Mouse (Mus musculus) G1E (cell line): Measurements from ENCODE around the gene Pbrm1. TPM values are rescaled to one million over a fixed set of nuclear protein-coding genes. Genes with fewer than 3 reads are reported as not detected.

Experiments
- ATAC-seq: 2 replicates; pipeline ENCODE4 v1.8.0; 2016; ENCODE audit warnings: mild to moderate bottlenecking; ENCODE audit not compliant: insufficient number of reproducible peaks, poor library complexity, low FRiP score, severe bottlenecking; ENCODE audit errors: extremely low read depth
- DNase-seq: peaks from one replicate; pipeline ENCODE4 v3.0.0; 2012; ENCODE audit warnings: low spot score
- H3K27me3 ChIP-seq: 2 replicates; pipeline ENCODE4 v1.6.1; 2012; ENCODE audit warnings: mild to moderate bottlenecking, low read length, inconsistent platforms; ENCODE audit not compliant: insufficient read depth
- H3K36me3 ChIP-seq: replicated peaks from 2 replicates; pipeline ENCODE3; 2012; ENCODE audit warnings: mild to moderate bottlenecking, inconsistent platforms
- H3K4me1 ChIP-seq: 2 replicates; pipeline ENCODE4 v1.6.1; 2012; ENCODE audit warnings: low read depth, low read length, inconsistent platforms, mixed read lengths; ENCODE audit not compliant: insufficient read depth
- H3K4me3 ChIP-seq: 2 replicates; pipeline ENCODE4 v1.5.1; 2012; ENCODE audit warnings: low read depth, mild to moderate bottlenecking, inconsistent platforms, low read length, moderate library complexity, mixed read lengths
- H3K9me3 ChIP-seq: replicated peaks from 2 replicates; pipeline ENCODE4 v1.6.1; 2012; ENCODE audit warnings: inconsistent platforms
- CTCF ChIP-seq: IDR thresholded peaks from 2 replicates; pipeline ENCODE4 v1.5.1; 2012; ENCODE audit warnings: low read depth, low read length, inconsistent platforms, mixed read lengths
- GATA1 ChIP-seq: IDR thresholded peaks from 2 replicates; pipeline ENCODE4 v1.6.1; 2012; ENCODE audit warnings: borderline replicate concordance, low read length, inconsistent platforms, mixed read lengths
- GATA2 ChIP-seq: IDR thresholded peaks from 2 replicates; pipeline ENCODE4 v1.6.1; 2012; ENCODE audit warnings: low read depth, low read length, inconsistent platforms, borderline replicate concordance
- POLR2AphosphoS5 ChIP-seq: IDR thresholded peaks from 2 replicates; pipeline ENCODE4 v1.6.1; 2012; ENCODE audit warnings: low read depth, low read length, inconsistent platforms; ENCODE audit not compliant: insufficient replicate concordance
- TAL1 ChIP-seq: conservative IDR thresholded peaks from 2 replicates; pipeline ENCODE4 v1.6.1; 2012; ENCODE audit warnings: low read depth, low read length, inconsistent platforms, mixed read lengths
- polyA plus RNA-seq: library from polyadenylated mRNA; stranded (reverse); fragments of >175 nt; gene quantifications from 2 replicates; pipeline ENCODE4 v1.2.3, GENCODE M21; 2012
- total RNA-seq, 2 experiments: library from RNA; stranded (forward) in 1 of 2; stranded (reverse) in 1 of 2; fragments of 200-1000 nt in 1 of 2; fragments of >200 nt in 1 of 2; fragmentation: Nextera tagmentation in 1 of 2; gene quantifications; 2 replicates each; pipeline ENCODE4 v1.2.3; 2014 to 2017

Gene Pbrm1
- total and polyA plus RNA-seq, 3 experiments: 15.3 to 168 (median 61.2) TPM

GRCm38 (mm10) chr14:31134015-31135000 lies 115.4 kb downstream of the Pbrm1 start:
- ATAC-seq (no peak), DNase-seq (no peak)
- H3K4me3 ChIP-seq: peak overlapping the region; percentile 97; the same call in 1 of the 2 replicates
- peaks cover 88% of the 10 kb centered on the region for H3K4me1 ChIP-seq
- H3K36me3 ChIP-seq: peaks cover 71% of the 10 kb centered on the region
- TF ChIP-seq CTCF (no peak), TAL1 (no peak), GATA2 (no peak), POLR2AphosphoS5 (no peak), GATA1 (no peak)
- no peaks in the 10 kb centered on the region; the same call in 1 of the 2 replicates for H3K27me3 ChIP-seq
- no peaks in the 10 kb centered on the region for H3K9me3 ChIP-seq

- peaks cover 83% of the 10 kb centered on the region for H3K4me1 ChIP-seq
Measured at GRCm38 (mm10) chr14:31135495-31136410, 116.8 kb downstream of the Pbrm1 start.

GRCm38 (mm10) chr14:31136411-31137280 lies 117.7 kb downstream of the Pbrm1 start:
- DNase-seq (no peak), ATAC-seq (no peak)

More at GRCm38 (mm10) chr14:31135495-31136410, 116.8 kb downstream of the Pbrm1 start:
- Histone ChIP-seq H3K4me3 (no peak overlapping the region), H3K9me3 (no peaks in the 10 kb centered on the region), H3K27me3 (no peaks in the 10 kb centered on the region; the same call in 1 of the 2 replicates), H3K36me3 (peaks cover 86% of the 10 kb centered on the region)
- no peak for ATAC-seq
- TF ChIP-seq TAL1: no peak
- TF ChIP-seq CTCF: no peak
- TF ChIP-seq GATA1: no peak
- no peak for TF ChIP-seq GATA2
- no peak for TF ChIP-seq POLR2AphosphoS5
- DNase-seq: no peak

GRCm38 (mm10) chr14:31137281-31137595 lies 118.3 kb downstream of the Pbrm1 start:
- Histone ChIP-seq H3K4me1 (peaks cover 74% of the 10 kb centered on the region), H3K9me3 (0 out of 2 replicates have a peak, but pooled peaks cover 3% of the 10 kb centered on the region), H3K36me3 (peaks cover 99% of the 10 kb centered on the region), H3K27me3 (no peaks in the 10 kb centered on the region; the same call in 1 of the 2 replicates), H3K4me3 (no peak overlapping the region)
- DNase-seq (no peak), ATAC-seq (no peak)
- TF ChIP-seq TAL1: no peak
- no peak for TF ChIP-seq CTCF
- TF ChIP-seq GATA1: no peak
- TF ChIP-seq POLR2AphosphoS5: no peak
- TF ChIP-seq GATA2: no peak

More at GRCm38 (mm10) chr14:31136411-31137280, 117.7 kb downstream of the Pbrm1 start:
- Histone ChIP-seq H3K4me3 (no peak overlapping the region), H3K27me3 (no peaks in the 10 kb centered on the region; the same call in 1 of the 2 replicates), H3K36me3 (peaks cover 95% of the 10 kb centered on the region), H3K9me3 (0 out of 2 replicates have a peak, but pooled peaks cover 3% of the 10 kb centered on the region), H3K4me1 (peaks cover 80% of the 10 kb centered on the region)
- TF ChIP-seq GATA1 (no peak), CTCF (no peak), GATA2 (no peak), TAL1 (no peak), POLR2AphosphoS5 (no peak)

GRCm38 (mm10) chr14:31137791-31138190 lies 118.9 kb downstream of the Pbrm1 start:
- no peaks in the 10 kb centered on the region; the same call in 1 of the 2 replicates for H3K27me3 ChIP-seq
- no peak for TF ChIP-seq CTCF
- TF ChIP-seq TAL1: no peak
- TF ChIP-seq POLR2AphosphoS5: no peak
- TF ChIP-seq GATA1: no peak
- no peak for TF ChIP-seq GATA2
- 0 out of 2 replicates have a peak, but pooled peaks cover 3% of the 10 kb centered on the region for H3K9me3 ChIP-seq
- ATAC-seq: no peak
- H3K36me3 ChIP-seq: peaks cover 98% of the 10 kb centered on the region
- no peak overlapping the region for H3K4me3 ChIP-seq
- peaks cover 69% of the 10 kb centered on the region for H3K4me1 ChIP-seq
- DNase-seq: no peak
